Mouse (Mus musculus) myocyte (in vitro differentiated cells): ENCODE measurements around the gene Ddc. TPM values are rescaled to one million over a fixed set of nuclear protein-coding genes. Genes with fewer than 3 reads are reported as not detected.

ENCODE experiments used
- H3K27me3 ChIP-seq: one replicate; pipeline ENCODE4 v1.6.1; 2011; ENCODE audit not compliant: control insufficient read depth, insufficient read depth, insufficient read length
- H3K36me3 ChIP-seq: one replicate; pipeline ENCODE4 v1.6.1; 2011; ENCODE audit not compliant: control insufficient read depth, insufficient read depth
- H3K4me2 ChIP-seq: one replicate; pipeline ENCODE4 v1.6.1; 2011; ENCODE audit warnings: low read depth, control low read depth
- H3K4me3 ChIP-seq: one replicate; pipeline ENCODE4 v1.5.1; 2011; ENCODE audit warnings: mild to moderate bottlenecking, control low read depth, moderate library complexity
- H3K79me2 ChIP-seq: one replicate; pipeline ENCODE4 v1.6.1; 2011; ENCODE audit not compliant: control insufficient read depth, insufficient read depth
- H3ac ChIP-seq: one replicate; pipeline ENCODE4 v1.6.1; 2011; ENCODE audit not compliant: control insufficient read depth, insufficient read length
- CEBPB ChIP-seq: IDR thresholded peaks from 2 replicates; pipeline ENCODE4 v1.6.1; 2011; ENCODE audit warnings: mild to moderate bottlenecking, moderate library complexity; ENCODE audit not compliant: poor library complexity, insufficient read depth, severe bottlenecking
- E2F4 ChIP-seq: IDR thresholded peaks from one replicate; pipeline ENCODE4 v1.6.1; 2011; ENCODE audit warnings: mild to moderate bottlenecking, control low read depth, moderate library complexity; ENCODE audit not compliant: insufficient read depth
- MAX ChIP-seq: IDR thresholded peaks from one replicate; pipeline ENCODE4 v1.6.1; 2011; ENCODE audit warnings: low read depth, mild to moderate bottlenecking, control low read depth
- MYOD1 ChIP-seq, 3 experiments: IDR thresholded peaks; one replicate each; pipeline ENCODE4 v1.6.1; 2011; ENCODE audit warnings: control low read depth in 2 of 3, low read depth in 2 of 3, mild to moderate bottlenecking in 2 of 3, moderate library complexity in 1 of 3; ENCODE audit not compliant: insufficient read length in 2 of 3, control insufficient read depth in 1 of 3
- MYOG ChIP-seq, 3 experiments: IDR thresholded peaks; one replicate each; pipeline ENCODE4 v1.6.1; 2011; ENCODE audit warnings: control low read depth in 2 of 3, low read depth in 2 of 3, mild to moderate bottlenecking in 2 of 3; ENCODE audit not compliant: insufficient read length in 2 of 3, control insufficient read depth in 1 of 3, insufficient read depth in 1 of 3
- POLR2A ChIP-seq: IDR thresholded peaks from one replicate; pipeline ENCODE4 v1.6.1; 2011; ENCODE audit warnings: low read depth, mild to moderate bottlenecking, control low read depth, moderate library complexity; ENCODE audit not compliant: insufficient read length
- POLR2AphosphoS2 ChIP-seq: IDR thresholded peaks from one replicate; pipeline ENCODE4 v1.6.1; 2011; ENCODE audit warnings: low read depth, control low read depth; ENCODE audit not compliant: insufficient read length
- REST ChIP-seq: IDR thresholded peaks from one replicate; pipeline ENCODE4 v1.6.1; 2011; ENCODE audit warnings: mild to moderate bottlenecking, control low read depth, moderate library complexity; ENCODE audit not compliant: insufficient read depth, insufficient read length
- SRF ChIP-seq: IDR thresholded peaks from one replicate; pipeline ENCODE4 v1.6.1; 2011; ENCODE audit warnings: low read depth; ENCODE audit not compliant: control insufficient read depth, insufficient read length
- TCF12 ChIP-seq: IDR thresholded peaks from one replicate; pipeline ENCODE4 v1.6.1; 2011; ENCODE audit warnings: mild to moderate bottlenecking, control low read depth; ENCODE audit not compliant: poor library complexity, insufficient read depth, severe bottlenecking
- TCF3 ChIP-seq: IDR thresholded peaks from one replicate; pipeline ENCODE4 v1.6.1; 2011; ENCODE audit warnings: low read depth, control low read depth; ENCODE audit not compliant: insufficient read length
- USF1 ChIP-seq: IDR thresholded peaks from one replicate; pipeline ENCODE4 v1.6.1; 2011; ENCODE audit warnings: low read depth, mild to moderate bottlenecking, control low read depth, moderate library complexity
- polyA plus RNA-seq: library from polyadenylated mRNA; unstranded; fragments of >200 nt; fragmentation: generic; extraction: Trizol; gene quantifications from one replicate; pipeline ENCODE4 v1.2.1, GENCODE M21; 2012; ENCODE audit warnings: missing spikeins

Ddc gene
- polyA plus RNA-seq, 1 experiment, result 7.5 TPM

DNA sequence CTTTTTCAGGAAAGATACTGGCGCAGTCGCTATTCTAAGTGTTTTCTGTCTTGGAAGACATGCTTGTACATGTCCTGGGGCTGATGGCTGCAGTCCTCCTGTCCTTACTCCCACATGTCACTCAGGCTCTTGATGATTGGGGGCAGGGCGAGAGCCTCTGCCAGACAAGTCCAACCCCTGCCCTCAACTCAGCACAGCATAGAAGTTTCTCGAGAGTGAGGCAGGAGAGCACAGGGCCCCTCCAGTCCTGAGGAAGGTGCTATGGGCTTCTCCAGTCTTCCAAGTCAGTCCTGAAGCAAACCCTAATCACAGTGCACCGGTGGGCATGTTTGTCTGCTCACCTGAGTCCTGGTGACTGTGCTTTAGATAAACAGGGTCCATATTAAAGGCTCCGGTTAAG lies 69.2 kb downstream of the Ddc start:
- TF ChIP-seq E2F4 (no peak), MYOG (IDR thresholded peaks at IDR 0.05; ENCODE audit: control insufficient read depth in 1 of 3, insufficient read depth in 1 of 3, insufficient read length in 2 of 3, low read depth in 2 of 3) (no peak), USF1 (no peak)
- Histone ChIP-seq H3K79me2 (no peaks in the 10 kb centered on the region), H3K4me3 (no peak overlapping the region), H3K36me3 (no peaks in the 10 kb centered on the region), H3K4me2 (no peak overlapping the region), H3ac (no peak overlapping the region), H3K27me3 (no peaks in the 10 kb centered on the region)

DNA sequence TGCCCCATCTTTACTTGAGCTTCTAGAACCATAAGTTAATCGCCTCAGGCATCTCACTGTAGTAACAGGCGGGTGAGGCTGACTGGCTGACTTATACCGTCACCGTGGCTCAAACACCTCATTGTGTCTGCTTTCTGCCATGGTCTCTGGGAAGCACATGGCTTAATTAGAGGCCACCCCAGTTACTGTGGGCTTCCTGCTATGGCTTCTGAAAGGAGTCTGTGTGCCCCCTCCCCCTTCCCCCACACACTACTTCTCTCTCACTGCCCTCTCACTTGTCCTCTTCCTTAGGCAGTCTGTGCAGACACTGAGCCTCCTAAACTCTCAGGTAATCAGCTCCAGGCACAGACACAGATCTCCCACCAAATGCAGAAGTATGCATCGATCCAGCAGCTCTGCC lies 69.7 kb downstream of the Ddc start:
- no peak overlapping the region for H3K4me3 ChIP-seq
- H3K4me2 ChIP-seq, result no peak overlapping the region
- no peak overlapping the region for H3ac ChIP-seq
- no peaks in the 10 kb centered on the region for H3K27me3 ChIP-seq
- no peaks in the 10 kb centered on the region for H3K79me2 ChIP-seq
- H3K36me3 ChIP-seq, result no peaks in the 10 kb centered on the region
- TF ChIP-seq MYOG (IDR thresholded peaks at IDR 0.05; ENCODE audit: control insufficient read depth in 1 of 3, insufficient read depth in 1 of 3, insufficient read length in 2 of 3, low read depth in 2 of 3), result no peak

DNA sequence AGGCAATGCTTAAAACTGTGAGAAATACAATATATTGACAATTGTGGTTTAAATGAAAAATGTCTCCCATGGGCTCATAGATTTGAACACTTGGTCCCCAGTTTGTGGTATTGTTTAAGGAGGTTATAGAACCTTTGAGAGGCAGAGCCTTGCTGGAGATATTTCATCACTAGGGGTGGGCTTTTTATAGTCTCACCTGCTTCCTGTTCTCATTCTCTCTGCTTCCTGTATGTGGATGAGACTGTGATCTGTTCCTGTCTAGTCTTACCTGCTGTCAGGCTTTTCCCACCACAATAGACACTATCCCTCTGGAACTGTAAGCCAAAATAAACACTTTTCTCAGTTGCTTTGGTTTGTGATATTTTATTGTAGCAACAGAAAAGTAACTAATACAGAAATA lies 71.5 kb downstream of the Ddc start:
- no peaks in the 10 kb centered on the region for H3K27me3 ChIP-seq
- H3K4me2 ChIP-seq, result no peak overlapping the region
- H3K4me3 ChIP-seq, result no peak overlapping the region
- TF ChIP-seq TCF12 (no peak), MAX (no peak), SRF (no peak), E2F4 (no peak)
- H3ac ChIP-seq, result no peak overlapping the region
- no peaks in the 10 kb centered on the region for H3K36me3 ChIP-seq
- no peaks in the 10 kb centered on the region for H3K79me2 ChIP-seq

DNA sequence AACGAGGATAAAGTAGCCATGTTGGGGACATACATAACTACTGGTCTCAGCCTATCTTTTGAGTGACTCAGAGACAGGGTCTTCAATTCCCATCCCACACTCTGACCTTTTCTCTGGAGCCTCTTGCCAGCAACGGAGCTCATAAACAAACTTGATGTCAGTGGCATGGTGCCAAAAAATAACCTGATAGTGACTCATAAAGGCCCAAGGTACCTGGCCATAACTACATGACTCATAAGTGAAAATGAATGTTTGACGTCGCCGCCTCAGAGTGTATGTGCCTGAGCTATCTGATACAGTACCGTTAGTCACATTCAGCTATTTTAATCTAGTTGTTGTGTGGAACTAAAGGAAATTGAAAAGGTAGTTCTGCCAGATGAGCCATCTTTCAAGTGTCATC lies 72.3 kb downstream of the Ddc start:
- H3K79me2 ChIP-seq, result no peaks in the 10 kb centered on the region
- H3K27me3 ChIP-seq, result no peaks in the 10 kb centered on the region
- H3K4me3 ChIP-seq, result no peak overlapping the region
- H3K4me2 ChIP-seq, result no peak overlapping the region
- H3K36me3 ChIP-seq, result no peaks in the 10 kb centered on the region
- H3ac ChIP-seq, result no peak overlapping the region
- no peak for TF ChIP-seq USF1
- no peak for TF ChIP-seq CEBPB
- TF ChIP-seq MYOD1 (IDR thresholded peaks at IDR 0.05; ENCODE audit: control insufficient read depth in 1 of 3, insufficient read length in 2 of 3, low read depth in 2 of 3), result no peak
- TF ChIP-seq POLR2AphosphoS2, result no peak
- no peak for TF ChIP-seq MYOG (IDR thresholded peaks at IDR 0.05; ENCODE audit: control insufficient read depth in 1 of 3, insufficient read depth in 1 of 3, insufficient read length in 2 of 3, low read depth in 2 of 3)
- TF ChIP-seq E2F4, result no peak
- TF ChIP-seq POLR2A, result no peak
- TF ChIP-seq SRF, result no peak
- no peak for TF ChIP-seq REST
- no peak for TF ChIP-seq TCF3
- TF ChIP-seq TCF12, result no peak

DNA sequence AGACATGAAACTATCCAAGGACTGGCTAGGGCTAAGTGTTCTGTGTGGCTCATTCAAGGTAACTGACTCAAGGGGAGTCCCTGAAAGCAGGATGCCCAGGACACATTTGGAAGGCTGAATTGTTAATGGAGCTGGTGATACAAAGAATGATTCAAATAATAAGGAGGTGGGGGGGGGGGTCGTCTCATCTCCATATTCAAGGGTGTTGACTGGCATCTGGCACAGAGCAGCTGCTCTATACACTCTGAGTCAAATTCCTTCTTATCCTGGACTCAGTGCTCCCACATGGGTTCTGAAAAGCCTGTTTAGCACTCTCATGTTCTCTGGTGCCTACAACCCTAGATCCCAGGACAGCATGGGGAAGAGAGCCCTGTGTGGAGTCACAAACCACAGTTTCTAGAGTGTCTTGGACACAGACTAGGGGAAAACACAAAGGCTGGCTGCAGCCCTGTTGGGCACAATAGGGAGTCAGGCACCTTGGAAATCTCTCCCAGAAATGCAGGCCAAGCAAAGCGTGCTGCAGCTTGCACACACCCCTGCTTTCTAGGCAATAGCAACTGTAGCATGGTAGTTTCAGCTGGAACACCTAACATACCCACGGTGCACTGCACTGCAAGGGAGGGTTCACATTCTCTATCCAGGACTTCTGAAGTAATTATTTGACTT lies 72.8 kb downstream of the Ddc start:
- H3K4me3 ChIP-seq, result no peak overlapping the region
- no peak overlapping the region for H3ac ChIP-seq
- no peak for TF ChIP-seq POLR2A
- TF ChIP-seq POLR2AphosphoS2, result no peak
- TF ChIP-seq SRF, result no peak
- TF ChIP-seq MYOG (IDR thresholded peaks at IDR 0.05; ENCODE audit: control insufficient read depth in 1 of 3, insufficient read depth in 1 of 3, insufficient read length in 2 of 3, low read depth in 2 of 3), result no peak
- TF ChIP-seq MYOD1 (IDR thresholded peaks at IDR 0.05; ENCODE audit: control insufficient read depth in 1 of 3, insufficient read length in 2 of 3, low read depth in 2 of 3), result no peak
- TF ChIP-seq MAX, result no peak
- TF ChIP-seq TCF3, result no peak
- no peak for TF ChIP-seq TCF12
- no peak for TF ChIP-seq CEBPB
- no peak for TF ChIP-seq REST
- TF ChIP-seq USF1, result no peak
- TF ChIP-seq E2F4, result no peak
- no peaks in the 10 kb centered on the region for H3K79me2 ChIP-seq
- H3K4me2 ChIP-seq, result no peak overlapping the region
- no peaks in the 10 kb centered on the region for H3K27me3 ChIP-seq
- H3K36me3 ChIP-seq, result no peaks in the 10 kb centered on the region
